Mouse (Mus musculus) E14TG2a.4 (cell line): ENCODE measurements around the gene Syn3.

Source experiments
- H3K27me3 ChIP-seq: 2 replicates; pipeline ENCODE4 v1.6.1; 2014; ENCODE audit warnings: low read length, control low read depth; ENCODE audit not compliant: insufficient read depth
- H3K36me3 ChIP-seq: 2 replicates; pipeline ENCODE4 v1.6.1; 2014; ENCODE audit warnings: low read length, control low read depth; ENCODE audit not compliant: insufficient read depth
- H3K4me1 ChIP-seq: replicated peaks from 2 replicates; pipeline ENCODE4 v1.6.1; 2014; ENCODE audit warnings: low read depth, low read length, control low read depth
- H3K4me3 ChIP-seq: replicated peaks from 2 replicates; pipeline ENCODE4 v1.5.1; 2014; ENCODE audit warnings: mild to moderate bottlenecking, low read length
- H3K9me3 ChIP-seq: 2 replicates; pipeline ENCODE4 v1.6.1; 2014; ENCODE audit warnings: low read length, control low read depth
- CTCF ChIP-seq: conservative IDR thresholded peaks from 2 replicates; pipeline ENCODE4 v1.5.1; 2014; ENCODE audit warnings: low read length
- NANOG ChIP-seq: IDR thresholded peaks from 2 replicates; pipeline ENCODE4 v1.6.1; 2014; ENCODE audit warnings: borderline replicate concordance, low read length, mixed read lengths
- POU5F1 ChIP-seq: IDR thresholded peaks from 2 replicates; pipeline ENCODE4 v1.6.1; 2014; ENCODE audit warnings: low read length, borderline replicate concordance

Gene Syn3

DNA sequence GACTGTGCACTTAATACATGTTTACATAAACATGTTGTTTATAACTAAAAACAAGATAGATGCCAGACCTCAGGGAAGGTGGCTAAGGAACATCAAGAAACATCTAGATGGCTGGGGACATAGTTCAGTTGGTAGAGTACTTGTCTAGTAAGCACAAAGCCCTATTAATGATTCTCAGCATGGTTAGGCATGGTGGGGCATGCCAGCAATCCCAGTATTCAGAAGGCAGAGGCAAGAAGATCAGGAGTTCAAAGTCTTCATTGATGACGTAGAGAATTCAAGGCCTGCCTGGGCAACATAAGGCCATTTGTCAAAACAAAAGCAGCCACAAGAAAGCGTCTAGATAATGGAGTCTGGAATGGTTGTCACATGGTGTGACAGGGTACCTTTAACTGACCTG lies 441.0 kb downstream of the Syn3 start:
- Histone ChIP-seq H3K4me3 (no peak overlapping the region), H3K27me3 (no peaks in the 10 kb centered on the region), H3K9me3 (peaks cover 7% of the 10 kb centered on the region), H3K4me1 (peaks cover 20% of the 10 kb centered on the region), H3K36me3 (peaks cover 21% of the 10 kb centered on the region)
- TF ChIP-seq POU5F1 (no peak), CTCF (no peak), NANOG (no peak)

DNA sequence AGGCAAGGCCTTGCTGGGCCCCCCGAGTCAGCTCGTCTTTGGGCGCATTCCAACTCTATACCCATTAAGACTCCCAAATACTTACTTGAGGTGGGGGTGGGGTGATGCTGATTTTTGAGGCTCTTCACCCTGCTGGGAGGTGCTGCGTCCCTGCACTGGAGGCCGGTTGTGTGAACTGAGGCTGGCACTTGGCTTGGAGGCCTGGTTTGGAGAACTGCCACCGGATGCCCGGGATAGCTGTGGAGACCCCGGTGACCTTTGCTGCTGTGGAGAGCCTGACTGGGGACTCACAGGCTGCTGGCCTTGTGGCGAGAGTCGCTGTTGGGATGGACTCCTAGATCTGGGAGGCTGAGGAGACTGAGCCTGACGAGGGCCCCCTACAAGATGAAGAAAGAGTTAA lies 441.4 kb downstream of the Syn3 start:
- TF ChIP-seq NANOG (no peak), CTCF (no peak), POU5F1 (no peak)
- H3K4me3 ChIP-seq: no peak overlapping the region
- no peaks in the 10 kb centered on the region for H3K27me3 ChIP-seq
- peaks cover 20% of the 10 kb centered on the region for H3K4me1 ChIP-seq
- H3K9me3 ChIP-seq: peaks cover 7% of the 10 kb centered on the region
- H3K36me3 ChIP-seq: peaks cover 23% of the 10 kb centered on the region

DNA sequence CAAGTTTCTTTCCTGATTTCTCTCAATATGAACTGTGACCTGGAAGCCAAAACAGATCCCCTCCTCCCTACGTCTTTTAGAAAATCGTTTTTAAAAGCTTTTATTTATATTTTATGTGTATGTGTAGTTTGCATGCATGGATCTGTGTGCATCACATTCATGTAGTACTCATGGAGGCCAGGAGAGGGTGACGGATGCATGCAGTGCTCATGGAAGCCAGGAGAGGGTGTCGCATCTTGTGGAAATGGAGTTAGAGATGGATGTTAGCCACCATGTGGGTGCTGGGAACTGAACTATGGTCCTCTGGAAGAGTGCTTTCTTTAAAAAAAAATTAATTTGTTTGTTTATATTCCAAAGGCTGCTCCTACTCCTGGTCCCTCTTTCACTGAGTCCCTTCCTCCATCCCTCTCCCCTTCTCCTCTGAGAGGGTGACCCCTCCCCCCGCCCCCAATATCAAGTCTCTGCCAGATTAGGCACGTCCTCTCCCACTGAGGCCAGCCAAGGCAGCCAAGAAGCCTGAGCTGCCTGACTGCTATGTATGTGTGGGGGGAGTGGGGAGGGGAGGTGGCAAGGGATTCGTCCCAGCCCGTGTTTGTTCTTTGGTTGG lies 442.3 kb downstream of the Syn3 start:
- Histone ChIP-seq H3K4me3 (no peak overlapping the region), H3K4me1 (peaks cover 20% of the 10 kb centered on the region), H3K36me3 (peaks cover 32% of the 10 kb centered on the region), H3K27me3 (no peaks in the 10 kb centered on the region), H3K9me3 (peaks cover 1% of the 10 kb centered on the region)
- TF ChIP-seq NANOG (no peak), POU5F1 (no peak), CTCF (peak; percentile 41)

DNA sequence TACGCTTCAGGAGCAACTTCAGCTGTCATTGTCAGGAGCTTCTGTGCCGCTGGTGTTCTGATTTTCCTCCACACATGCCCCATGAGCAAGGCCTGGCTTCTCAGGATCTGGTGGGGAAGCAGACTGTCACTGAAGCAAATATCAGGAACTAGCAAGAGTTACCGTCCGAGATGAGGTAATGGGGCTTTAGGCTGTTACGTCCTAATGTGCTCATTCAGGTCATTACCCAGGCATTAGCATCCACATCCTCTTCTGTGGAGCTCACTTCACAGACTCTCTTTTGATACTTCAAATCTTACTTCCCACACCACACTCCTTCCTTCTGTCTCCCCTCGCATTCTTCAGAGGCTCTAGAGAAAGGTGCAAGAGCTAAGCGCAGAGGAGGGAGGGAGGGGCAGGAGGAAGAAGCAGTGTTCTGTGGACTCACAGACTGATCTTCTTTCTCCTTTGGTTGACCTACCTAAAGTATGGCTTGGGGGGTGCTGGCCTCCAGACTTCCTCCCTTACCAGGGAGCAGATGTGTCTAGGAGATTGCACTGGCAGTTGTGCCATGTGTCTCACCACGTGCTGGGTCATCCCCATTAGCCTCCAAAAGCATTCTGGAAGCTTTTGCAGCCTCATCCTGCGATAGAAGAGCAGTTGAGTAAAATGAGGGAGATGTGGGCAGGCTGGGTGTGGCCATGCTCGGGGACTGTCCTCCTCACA lies 445.7 kb downstream of the Syn3 start:
- peaks cover 63% of the 10 kb centered on the region for H3K36me3 ChIP-seq
- no peak for TF ChIP-seq POU5F1
- TF ChIP-seq NANOG: no peak
- TF ChIP-seq CTCF: no peak
- H3K27me3 ChIP-seq: no peaks in the 10 kb centered on the region
- H3K9me3 ChIP-seq: no peaks in the 10 kb centered on the region
- H3K4me3 ChIP-seq: no peak overlapping the region
- H3K4me1 ChIP-seq: peaks cover 15% of the 10 kb centered on the region

DNA sequence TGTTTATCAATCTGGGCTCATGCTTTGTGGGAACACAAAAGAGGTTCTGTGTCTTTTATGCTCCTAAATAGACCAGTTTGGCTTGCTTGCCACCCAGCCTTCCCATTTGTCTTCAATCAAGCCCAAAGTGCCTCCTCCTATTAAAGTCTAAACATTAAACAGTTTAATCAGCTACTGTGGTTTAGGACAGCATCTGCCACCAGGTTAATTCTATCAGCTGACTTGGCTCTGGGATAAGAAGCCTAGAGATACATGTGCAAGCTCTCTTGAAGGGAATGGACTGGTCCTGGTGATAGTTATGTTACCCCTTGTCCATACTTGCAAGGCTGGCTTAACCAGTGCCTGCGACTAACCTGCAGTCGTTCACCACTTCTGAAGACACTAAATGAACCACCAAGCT lies 448.2 kb downstream of the Syn3 start:
- no peak for TF ChIP-seq CTCF
- no peak for TF ChIP-seq NANOG
- TF ChIP-seq POU5F1: no peak
- H3K9me3 ChIP-seq: no peaks in the 10 kb centered on the region
- H3K27me3 ChIP-seq: no peaks in the 10 kb centered on the region
- no peak overlapping the region for H3K4me3 ChIP-seq
- H3K36me3 ChIP-seq: peaks cover 86% of the 10 kb centered on the region
- H3K4me1 ChIP-seq: peaks cover 9% of the 10 kb centered on the region

DNA sequence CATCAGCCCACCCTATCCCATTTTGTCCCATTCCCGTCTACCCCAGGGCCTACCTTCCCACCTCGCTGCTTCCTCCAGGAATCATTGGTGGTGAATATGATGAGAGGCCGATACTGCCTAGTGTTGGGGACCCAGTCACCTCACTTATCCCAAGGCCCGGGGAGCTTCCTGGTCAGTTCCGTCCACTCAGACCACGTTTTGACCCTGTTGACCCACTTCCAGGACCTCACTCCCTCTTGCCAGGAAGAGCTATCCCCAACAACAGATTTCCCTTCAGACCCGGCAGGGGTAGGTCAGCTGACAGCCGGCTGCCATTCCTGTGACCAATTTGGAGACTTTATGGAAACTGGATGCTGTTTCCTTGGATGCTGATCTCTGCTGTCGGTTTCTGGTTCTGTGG lies 450.9 kb downstream of the Syn3 start:
- no peaks in the 10 kb centered on the region for H3K9me3 ChIP-seq
- peaks cover 92% of the 10 kb centered on the region for H3K36me3 ChIP-seq
- H3K27me3 ChIP-seq: no peaks in the 10 kb centered on the region
- no peaks in the 10 kb centered on the region for H3K4me1 ChIP-seq
- no peak for TF ChIP-seq POU5F1
- TF ChIP-seq NANOG: no peak
- TF ChIP-seq CTCF: no peak
- no peak overlapping the region for H3K4me3 ChIP-seq

DNA sequence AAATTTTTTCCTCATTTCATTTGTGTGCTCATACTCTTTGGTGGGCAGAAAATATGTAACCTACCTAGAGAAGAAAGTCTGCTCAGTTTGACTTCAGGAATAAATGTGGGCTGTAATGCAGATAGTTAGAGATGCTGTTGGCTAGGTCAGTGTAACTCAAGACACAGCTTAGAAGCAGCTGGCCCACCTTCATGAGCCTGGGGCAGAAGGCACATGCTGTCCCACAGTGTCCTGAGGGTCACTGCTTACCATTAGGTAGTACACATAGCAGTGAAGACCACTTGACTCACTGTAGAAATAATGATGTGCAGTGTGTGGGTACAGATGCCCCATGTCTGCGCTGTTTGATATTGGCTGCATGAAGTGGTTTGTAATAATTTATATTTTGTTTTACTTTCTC lies 452.3 kb downstream of the Syn3 start:
- Histone ChIP-seq H3K4me3 (no peak overlapping the region), H3K9me3 (no peaks in the 10 kb centered on the region), H3K36me3 (peaks cover 93% of the 10 kb centered on the region), H3K4me1 (no peaks in the 10 kb centered on the region), H3K27me3 (no peaks in the 10 kb centered on the region)
- TF ChIP-seq NANOG (no peak), POU5F1 (no peak), CTCF (no peak)

DNA sequence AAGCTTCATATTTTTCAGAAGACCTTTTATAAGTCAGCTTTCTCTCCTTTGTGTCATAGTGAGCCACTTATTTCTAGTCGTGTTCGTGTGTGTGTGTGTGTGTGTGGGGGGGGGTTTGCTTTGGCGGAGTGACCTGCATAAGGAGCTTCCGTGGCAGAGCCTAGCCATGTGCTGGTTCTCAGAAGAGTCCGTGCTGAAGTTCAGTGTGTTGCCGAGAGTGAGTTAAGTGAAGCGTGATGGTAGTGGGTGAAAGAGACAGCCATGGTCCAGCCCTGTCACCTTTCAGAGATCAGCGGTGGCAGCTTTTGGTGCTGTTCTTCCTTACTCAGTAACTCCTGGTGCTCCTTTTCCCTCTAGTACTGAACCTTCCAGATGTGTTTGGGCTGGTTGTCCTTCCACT lies 454.6 kb downstream of the Syn3 start:
- no peak overlapping the region for H3K4me3 ChIP-seq
- no peaks in the 10 kb centered on the region for H3K4me1 ChIP-seq
- H3K36me3 ChIP-seq: peaks cover 78% of the 10 kb centered on the region
- TF ChIP-seq CTCF: no peak
- TF ChIP-seq POU5F1: no peak
- no peak for TF ChIP-seq NANOG
- H3K27me3 ChIP-seq: no peaks in the 10 kb centered on the region
- no peaks in the 10 kb centered on the region for H3K9me3 ChIP-seq
